Mouse (Mus musculus): ENCODE data around the gene Fcrl5.

DNA sequence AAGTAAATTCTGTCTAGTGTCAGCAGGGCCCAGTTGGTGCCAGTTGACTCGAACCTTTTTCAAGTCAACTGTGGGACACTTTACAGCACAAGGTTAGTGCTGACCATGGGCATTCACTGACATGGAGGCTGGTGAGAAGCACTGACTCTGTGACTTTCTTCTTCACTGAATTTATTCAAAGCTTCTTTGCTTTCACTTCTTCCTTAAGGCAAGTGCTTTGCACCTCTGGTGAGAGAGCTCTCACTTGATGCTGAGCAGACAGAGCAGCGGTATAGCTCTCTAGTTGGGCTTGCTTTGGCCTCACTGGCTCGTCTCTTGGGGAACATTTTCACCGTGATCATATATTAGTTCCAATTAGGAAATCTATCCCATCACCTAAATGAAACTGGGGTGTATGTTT lies 35.7 kb upstream of the Fcrl5 start:
- TF ChIP-seq CTCF (IDR thresholded peaks at IDR 0.05; ENCODE audit: low read depth, low read length) (no peak), POLR2A (IDR thresholded peaks at IDR 0.05; ENCODE audit: extremely low read depth, insufficient read depth, low read length) (no peak)
